Mouse (Mus musculus) lung, postnatal 0 days (tissue): ENCODE data around the gene Gpsm3.

Experiments
- CTCF ChIP-seq: IDR thresholded peaks from 2 replicates; pipeline ENCODE4 v1.5.1; 2016; ENCODE audit warnings: antibody characterized with exemption, mild to moderate bottlenecking
- EP300 ChIP-seq: IDR thresholded peaks from 2 replicates; pipeline ENCODE4 v1.6.1; 2016; ENCODE audit warnings: antibody characterized with exemption, mild to moderate bottlenecking, control low read depth

DNA sequence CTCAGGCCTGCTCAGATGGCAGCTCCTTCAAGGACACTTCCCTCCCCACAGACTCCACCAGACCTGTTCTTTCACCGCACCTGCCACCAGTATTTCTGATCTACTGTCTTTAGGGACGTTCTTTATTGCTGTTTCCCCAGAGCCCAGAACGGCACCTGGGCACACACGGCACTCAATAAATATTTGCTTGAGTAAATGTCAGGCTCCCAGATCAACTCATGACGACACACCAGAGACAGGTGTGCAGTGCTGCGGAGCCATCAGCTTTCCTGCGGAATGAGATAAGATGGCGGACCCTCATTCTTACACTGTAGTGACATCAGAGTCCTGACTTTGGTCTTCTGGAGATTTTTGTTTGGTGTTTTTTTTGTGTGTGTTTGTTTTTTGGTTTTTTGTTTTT lies 31.4 kb downstream of the Gpsm3 start:
- no peak for TF ChIP-seq CTCF
- no peak for TF ChIP-seq EP300
